In the genomic region with DNA sequence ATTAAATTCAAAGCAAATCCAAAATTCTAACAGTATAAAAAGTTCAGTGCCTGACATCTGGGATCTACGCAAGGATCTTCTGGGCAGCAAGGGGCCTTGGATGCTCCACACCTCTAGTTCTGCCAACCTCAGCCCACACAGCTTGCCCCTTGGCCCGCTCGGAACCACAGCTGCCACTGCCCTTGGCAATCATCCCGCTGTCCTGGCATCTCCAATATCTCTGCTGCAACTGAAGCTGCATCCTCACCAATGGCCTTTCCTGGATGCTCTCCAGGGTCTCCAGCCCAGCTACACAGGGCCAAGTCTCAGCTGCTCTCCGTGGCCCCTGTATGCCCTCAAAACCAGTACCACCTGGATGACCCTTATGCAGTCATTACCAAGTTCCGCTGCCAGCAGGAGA, we compare ENCODE assay signal across 31 mouse cellular contexts. TPM values are rescaled to one million over a fixed set of nuclear protein-coding genes. Genes with fewer than 3 reads are reported as not detected.
A peak's percentile ranks its signal among the peaks of the same experiment; 100 is the strongest.
DNase-seq lines count a peak whose midpoint lies in the region; ATAC-seq lines count a peak whose summit lies in the region.
"Had no signal": no experiment of that assay in that cellular context is flagged by ENCODE, and none has a peak within 500 bp of the region (broad histone marks: within the 10 kb centered on the region; RNA-seq: fewer than 3 reads in every experiment).

No protein-coding gene starts in this region.

- no peak overlapping the region for H3K9ac ChIP-seq in intestine, embryonic 16.5 days (ENCODE audit: low read depth, low read length)
- H3K9ac ChIP-seq: forebrain, postnatal 0 days; heart, embryonic 15.5 days; kidney, embryonic 15.5 days had no signal

- no peak overlapping the region for H3K4me2 ChIP-seq in intestine, embryonic 16.5 days (ENCODE audit: low read depth, low read length)
- H3K4me2 ChIP-seq: kidney, embryonic 15.5 days; liver, embryonic 11.5 days had no signal

- peak; percentile 92 to 94 for DNase-seq in cerebellum, postnatal 10 days
- peak; percentile 90 for DNase-seq in left cerebral cortex, postnatal 4 days
- no peak for DNase-seq in left cerebral cortex, postnatal 25 days (ENCODE audit: low spot score in 2 of 2)
- DNase-seq in gastrocnemius, adult 18-20 months (ENCODE audit: low spot score) = peak; percentile 19
- peak; percentile 36 to 75 for DNase-seq in gastrocnemius, postnatal 4 days (ENCODE audit: low spot score in 2 of 2)
- no peak for DNase-seq in thymus, postnatal 10 days (ENCODE audit: low spot score in 2 of 2)
- DNase-seq: cerebellum, adult 2 months; forebrain, postnatal 0 days; heart, postnatal 36 days; kidney, adult 11 months; kidney, postnatal 4 days; layer of hippocampus, adult 9-11 months; lung, adult 18-20 months; lung, postnatal 10 days; right cerebral cortex, postnatal 14 days; thymus, postnatal 14 days had no signal

- intact Hi-C loops in left cerebral cortex, postnatal 4 days (cut with DNase I) = no loop called here
- intact Hi-C loops in left cerebral cortex, postnatal 25 days (cut with DNase I) = no loop called here

- no peaks in the 10 kb centered on the region for H3K4me1 ChIP-seq in intestine, embryonic 16.5 days (ENCODE audit: control insufficient read depth, insufficient read depth, low read length)
- H3K4me1 ChIP-seq: embryonic facial prominence, embryonic 10.5 days; heart, embryonic 15.5 days; kidney, embryonic 15.5 days; midbrain, embryonic 10.5 days had no signal

- no peaks in the 10 kb centered on the region for H3K36me3 ChIP-seq in intestine, embryonic 16.5 days (ENCODE audit: control insufficient read depth, insufficient read depth, low read length)
- H3K36me3 ChIP-seq: embryonic facial prominence, embryonic 10.5 days; heart, embryonic 15.5 days; kidney, embryonic 15.5 days; midbrain, embryonic 10.5 days had no signal

- 93% methylated on average over 6 of the region's 6 CpGs for WGBS in intestine, embryonic 16.5 days

- no peaks in the 10 kb centered on the region for H3K27me3 ChIP-seq in intestine, embryonic 16.5 days (replicated peaks; ENCODE audit: control insufficient read depth, insufficient read depth, low read length)
- H3K27me3 ChIP-seq: heart, embryonic 15.5 days; kidney, embryonic 15.5 days had no signal

- ATAC-seq in cerebellum, adult (ENCODE audit: insufficient number of reproducible peaks, low FRiP score, low TSS enrichment) = no peak
- ATAC-seq in intestine, embryonic 16.5 days = no peak
- ATAC-seq: CD4-positive, CD25-positive, alpha-beta regulatory T cell, adult 4 months; forebrain, postnatal 0 days had no signal

- no peaks in the 10 kb centered on the region for H3K9me3 ChIP-seq in intestine, embryonic 16.5 days (ENCODE audit: control insufficient read depth, low read length)
- H3K9me3 ChIP-seq: embryonic facial prominence, embryonic 10.5 days; heart, embryonic 15.5 days; kidney, embryonic 15.5 days; midbrain, embryonic 10.5 days had no signal

- no peak overlapping the region for H3K27ac ChIP-seq in intestine, embryonic 16.5 days (ENCODE audit: low read length)
- H3K27ac ChIP-seq: embryonic facial prominence, embryonic 10.5 days; heart, embryonic 15.5 days; kidney, embryonic 15.5 days; midbrain, embryonic 10.5 days had no signal

- H3K4me3 ChIP-seq in intestine, embryonic 16.5 days (ENCODE audit: low read length) = no peak overlapping the region
- H3K4me3 ChIP-seq: embryonic facial prominence, embryonic 10.5 days; heart, embryonic 15.5 days; kidney, embryonic 15.5 days; midbrain, embryonic 10.5 days had no signal

RNA-seq across cellular contexts. Expression of a gene that starts 10.4 kb away (rescaled TPM):
- total RNA-seq in left cerebral cortex, postnatal 4 days (2021) = not detected
- not detected for total RNA-seq in left cerebral cortex, postnatal 25 days (2021)
- not detected for total RNA-seq in gastrocnemius, adult 18-20 months (2021)
- not detected for total RNA-seq in gastrocnemius, postnatal 4 days (2021)
- not detected in 2 replicates for polyA plus RNA-seq in intestine, embryonic 16.5 days (2015; fragmentation: Nextera tagmentation; extraction: Ambion mirVana)
- total RNA-seq: adrenal gland, adult 18-20 months; forebrain, postnatal 0 days; heart, postnatal 36 days; left cerebral cortex, adult 8-10 months; neutrophil, adult 5-6 weeks had no signal
- polyA plus RNA-seq: cerebellum, adult 2 months; cortical plate, adult 2 months; embryonic facial prominence, embryonic 10.5 days; forebrain, postnatal 0 days; heart, embryonic 15.5 days; kidney, embryonic 15.5 days; limb, embryonic 11.5 days; liver, embryonic 11.5 days; midbrain, embryonic 10.5 days; spleen, adult 2 months had no signal

RNA-seq across cellular contexts. Expression of a gene that starts 12.2 kb away (rescaled TPM):
- total RNA-seq in left cerebral cortex, postnatal 4 days (2021) = 10 to 100 TPM; 50.5 to 50.6 TPM
- total RNA-seq in left cerebral cortex, postnatal 25 days (2021) = 10 to 100 TPM; 12.1 to 12.6 TPM
- 1 to 10 TPM; 1.7 to 2.3 TPM for total RNA-seq in gastrocnemius, adult 18-20 months (2021)
- 10 to 100 TPM; 16.0 to 17.0 TPM for total RNA-seq in gastrocnemius, postnatal 4 days (2021)
- polyA plus RNA-seq in intestine, embryonic 16.5 days (2015; fragmentation: Nextera tagmentation; extraction: Ambion mirVana) = 146 and 162 TPM in 2 replicates

RNA-seq across cellular contexts. Expression of a gene that starts 35.1 kb away (rescaled TPM):
- total RNA-seq in left cerebral cortex, postnatal 4 days (2021) = not detected
- not detected for total RNA-seq in left cerebral cortex, postnatal 25 days (2021)
- total RNA-seq in gastrocnemius, adult 18-20 months (2021) = not detected
- not detected for total RNA-seq in gastrocnemius, postnatal 4 days (2021)
- polyA plus RNA-seq in intestine, embryonic 16.5 days (2015; fragmentation: Nextera tagmentation; extraction: Ambion mirVana) = not detected in 2 replicates
- total RNA-seq: adrenal gland, adult 18-20 months; forebrain, postnatal 0 days; heart, postnatal 36 days; left cerebral cortex, adult 8-10 months; neutrophil, adult 5-6 weeks had no signal
- polyA plus RNA-seq: CD4-positive, CD25-positive, alpha-beta regulatory T cell, adult 4 months; cerebellum, adult 2 months; cortical plate, adult 2 months; embryonic facial prominence, embryonic 10.5 days; forebrain, postnatal 0 days; heart, embryonic 15.5 days; kidney, embryonic 15.5 days; limb, embryonic 11.5 days; liver, embryonic 11.5 days; midbrain, embryonic 10.5 days; spleen, adult 2 months; testis, adult 2 months had no signal

Comparison
In these comparisons a context has a peak if more than half of its experiments do, and no peak if none do; other contexts are left out.
1. DNase-seq: peak in cerebellum, postnatal 10 days (2 of 2), left cerebral cortex, postnatal 4 days (single experiment), gastrocnemius, adult 18-20 months (single experiment) and gastrocnemius, postnatal 4 days (2 of 2); none in left cerebral cortex, postnatal 25 days (0 of 2) and thymus, postnatal 10 days (0 of 2).
2. RNA of a gene that starts 12.2 kb away (total RNA-seq): 50.5 to 50.6 TPM in left cerebral cortex, postnatal 4 days, 16.0 to 17.0 TPM in gastrocnemius, postnatal 4 days and 12.1 to 12.6 TPM in left cerebral cortex, postnatal 25 days; 1.7 to 2.3 TPM in gastrocnemius, adult 18-20 months; every median in the first group is over 4 times any median in the second.